Mouse (Mus musculus): ENCODE data around the gene Tnni1.

DNA sequence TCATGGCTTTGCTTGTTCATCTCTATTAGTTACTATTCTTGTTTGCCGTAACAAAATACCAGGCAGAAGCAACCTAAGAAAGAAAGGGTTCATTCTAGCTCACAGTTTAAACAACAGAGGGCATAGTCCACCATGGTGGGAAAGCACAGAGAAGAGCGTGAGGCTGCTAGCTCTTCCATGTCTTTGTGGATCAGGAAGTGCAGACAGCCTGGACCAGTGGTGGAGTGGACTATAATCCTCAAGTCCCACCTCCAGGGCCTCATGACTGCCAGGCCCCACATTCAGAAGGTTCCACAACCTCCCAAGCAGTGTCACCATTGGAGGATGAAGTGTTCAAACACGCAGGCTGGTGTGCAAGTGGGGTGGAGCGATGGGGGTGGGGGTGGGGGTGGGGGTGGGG, 74.0 kb downstream of the Tnni1 start:
- TF ChIP-seq CTCF (IDR thresholded peaks at IDR 0.05; ENCODE audit: insufficient read depth, low read depth, low read length) (no peak), POLR2A (IDR thresholded peaks at IDR 0.05; ENCODE audit: insufficient read depth, low read depth, low read length) (no peak)

Data from olfactory bulb, adult 2 months (tissue).